Mouse (Mus musculus) lung, adult 2 months (tissue): ENCODE measurements around the gene Gm44790. TPM values are rescaled to one million over a fixed set of nuclear protein-coding genes. Genes with fewer than 3 reads are reported as not detected.

Experiments
- DNase-seq: peaks from one replicate; pipeline ENCODE4 v3.0.0; 2022
- H3K4me1 ChIP-seq: fragments of 200-500 bp; 2 replicates; pipeline ENCODE4 v1.6.1; 2011; ENCODE audit warnings: low read length; ENCODE audit not compliant: control insufficient read depth, insufficient read depth
- H3K4me3 ChIP-seq: fragments of 200-500 bp; replicated peaks from 2 replicates; pipeline ENCODE3; 2011; ENCODE audit warnings: low read depth, mild to moderate bottlenecking, control low read depth, low read length; ENCODE audit errors: extremely low read depth
- CTCF ChIP-seq: fragments of 200-500 bp; IDR thresholded peaks from 2 replicates; pipeline ENCODE4 v1.5.1; 2011; ENCODE audit warnings: mild to moderate bottlenecking, low read length, control low read depth; ENCODE audit not compliant: insufficient read depth
- POLR2A ChIP-seq: fragments of 200-500 bp; IDR thresholded peaks from 2 replicates; pipeline ENCODE4 v1.6.1; 2011; ENCODE audit warnings: low read depth, mild to moderate bottlenecking, control low read depth, low read length, borderline replicate concordance; ENCODE audit errors: extremely low read depth
- WGBS: fragments of 180-500 bp; shearing (Covaris S2); methylation state at CpG from one replicate; pipeline ENCODE4 v1.1.7; 2018; 5-methylcytosine and 5-hydroxymethylcytosine counted together
- polyA plus RNA-seq: library from polyadenylated mRNA; depleted of rRNA; stranded (reverse); fragments of >200 nt; gene quantifications from 2 replicates; pipeline ENCODE4 v1.2.3, GENCODE M21; 2012

Gene Gm44790
- polyA plus RNA-seq, 1 experiment = 6.9 TPM

DNA sequence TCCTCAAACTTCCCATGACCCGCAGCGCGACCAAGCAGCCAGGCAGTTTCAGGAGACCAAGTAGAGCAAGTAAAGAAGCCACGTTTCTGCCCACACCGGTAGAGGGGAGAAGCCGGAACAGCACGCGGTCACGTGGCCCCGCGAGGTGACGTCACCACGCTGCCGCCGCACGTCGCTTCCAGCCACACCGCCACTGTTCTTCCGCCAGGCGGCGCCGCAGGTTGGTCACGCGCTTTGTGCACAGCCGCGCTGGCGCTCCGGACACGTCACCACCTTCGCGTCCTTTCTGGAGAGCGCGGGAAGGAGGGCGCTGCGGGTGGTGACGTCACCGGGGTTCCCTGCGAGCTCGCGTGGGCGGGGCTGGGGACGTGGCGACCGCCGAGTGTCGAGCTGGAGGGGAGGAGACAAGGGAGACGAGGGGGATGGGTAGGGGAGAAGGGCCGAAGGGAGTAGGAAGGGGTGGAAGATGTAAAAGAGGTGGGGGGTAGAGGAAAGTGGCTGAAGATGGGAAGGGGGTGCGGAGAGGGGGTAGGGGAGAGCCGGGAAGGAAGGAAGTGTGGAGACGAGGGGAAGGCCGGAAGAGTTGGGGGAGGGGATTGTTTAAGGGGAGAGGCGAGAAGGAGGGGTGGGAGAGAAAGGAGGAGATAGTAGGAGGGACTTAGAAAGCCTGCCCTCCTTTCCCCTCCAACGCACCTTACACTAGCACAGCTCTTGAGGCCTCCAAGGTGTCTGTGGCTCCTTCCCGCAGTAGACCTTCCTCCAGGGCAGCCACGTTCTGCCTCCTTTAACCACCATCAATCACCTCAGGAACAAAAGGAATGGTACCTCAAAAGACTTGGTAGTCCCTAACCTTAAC, 45.9 kb downstream of the Gm44790 start:
- under 1% methylated on average over 56 of the region's 56 CpGs for WGBS
- peak; percentile 100 for DNase-seq
- Histone ChIP-seq H3K4me3 (peak overlapping the region; percentile 71), H3K4me1 (peaks cover 17% of the 10 kb centered on the region)
- TF ChIP-seq CTCF (peak; percentile 81), POLR2A (peak; percentile 94; the same call in 1 of the 2 replicates)

DNA sequence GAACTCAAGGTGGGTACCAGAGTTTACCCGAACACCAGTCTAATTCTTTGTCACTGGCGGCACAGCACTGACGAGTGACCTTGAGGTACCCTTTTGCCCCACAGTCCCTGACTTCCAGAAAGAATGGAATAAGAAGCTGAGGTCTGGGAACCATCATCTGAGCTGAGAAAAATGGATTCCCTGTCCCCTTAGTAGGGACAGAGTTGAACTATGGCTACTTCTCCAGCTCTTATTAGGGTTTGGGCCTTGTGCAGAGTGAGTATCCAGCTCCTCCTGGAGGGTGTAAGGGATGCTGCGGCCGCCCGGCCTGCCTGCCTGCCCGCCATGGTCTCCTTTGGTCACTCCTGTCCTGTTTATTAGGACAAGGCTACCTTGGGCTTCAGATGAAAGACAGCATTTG, 46.6 kb downstream of the Gm44790 start:
- Histone ChIP-seq H3K4me3 (peak overlapping the region; percentile 71), H3K4me1 (peaks cover 22% of the 10 kb centered on the region)
- TF ChIP-seq POLR2A (no peak), CTCF (no peak)
- no peak for DNase-seq
- 60% methylated on average over 7 of the region's 7 CpGs for WGBS

DNA sequence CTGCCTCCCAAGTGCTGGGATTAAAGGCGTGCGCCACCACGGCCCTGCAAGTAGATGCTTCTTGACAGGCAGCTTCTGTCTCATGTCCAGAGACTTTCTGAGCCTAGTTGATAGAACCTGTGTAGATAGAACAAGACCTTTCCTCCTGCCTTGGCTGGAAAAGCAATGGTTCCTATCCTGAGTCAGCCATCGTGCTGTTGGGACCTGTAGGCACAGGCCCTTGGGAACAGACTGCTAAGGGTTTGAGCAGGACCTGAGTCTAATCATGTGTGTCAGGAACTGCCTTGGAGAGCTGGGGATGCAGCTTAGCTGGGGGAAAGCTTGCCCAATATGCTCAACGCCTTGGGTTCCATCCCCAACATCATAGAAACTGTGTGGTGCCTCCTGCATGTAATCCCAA, 47.6 kb downstream of the Gm44790 start:
- peaks cover 32% of the 10 kb centered on the region for H3K4me1 ChIP-seq
- WGBS = 93% methylated on average over 5 of the region's 5 CpGs
- no peak for DNase-seq
- no peak for TF ChIP-seq POLR2A
- TF ChIP-seq CTCF = no peak
- no peak overlapping the region for H3K4me3 ChIP-seq

DNA sequence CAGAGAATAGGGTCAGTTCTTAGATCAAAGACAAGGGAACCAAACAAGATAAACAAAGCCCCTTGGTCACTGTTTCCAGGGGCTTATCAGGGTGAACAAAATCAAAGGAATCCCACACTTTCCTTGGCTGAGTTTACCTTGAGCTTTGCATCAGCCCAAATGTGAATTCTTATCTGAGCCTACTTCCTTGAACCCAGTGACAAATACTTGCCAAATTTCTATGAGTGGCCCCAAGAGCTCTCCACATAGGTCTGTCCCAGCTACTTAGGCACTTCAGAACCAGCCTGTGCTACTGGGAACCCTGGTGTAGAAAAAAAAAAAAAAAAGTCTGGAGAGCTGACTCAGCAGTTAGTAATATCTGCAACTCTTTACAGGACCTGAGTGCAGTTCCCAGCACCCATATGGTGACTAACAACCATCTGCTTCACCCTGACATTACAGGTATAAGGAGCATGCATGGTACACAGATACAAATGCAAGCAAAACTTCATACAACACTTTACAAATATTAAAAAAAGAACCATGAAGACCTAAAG, 48.3 kb downstream of the Gm44790 start:
- DNase-seq = no peak
- TF ChIP-seq CTCF = no peak
- no peak for TF ChIP-seq POLR2A
- no peak overlapping the region for H3K4me3 ChIP-seq
- peaks cover 33% of the 10 kb centered on the region for H3K4me1 ChIP-seq

DNA sequence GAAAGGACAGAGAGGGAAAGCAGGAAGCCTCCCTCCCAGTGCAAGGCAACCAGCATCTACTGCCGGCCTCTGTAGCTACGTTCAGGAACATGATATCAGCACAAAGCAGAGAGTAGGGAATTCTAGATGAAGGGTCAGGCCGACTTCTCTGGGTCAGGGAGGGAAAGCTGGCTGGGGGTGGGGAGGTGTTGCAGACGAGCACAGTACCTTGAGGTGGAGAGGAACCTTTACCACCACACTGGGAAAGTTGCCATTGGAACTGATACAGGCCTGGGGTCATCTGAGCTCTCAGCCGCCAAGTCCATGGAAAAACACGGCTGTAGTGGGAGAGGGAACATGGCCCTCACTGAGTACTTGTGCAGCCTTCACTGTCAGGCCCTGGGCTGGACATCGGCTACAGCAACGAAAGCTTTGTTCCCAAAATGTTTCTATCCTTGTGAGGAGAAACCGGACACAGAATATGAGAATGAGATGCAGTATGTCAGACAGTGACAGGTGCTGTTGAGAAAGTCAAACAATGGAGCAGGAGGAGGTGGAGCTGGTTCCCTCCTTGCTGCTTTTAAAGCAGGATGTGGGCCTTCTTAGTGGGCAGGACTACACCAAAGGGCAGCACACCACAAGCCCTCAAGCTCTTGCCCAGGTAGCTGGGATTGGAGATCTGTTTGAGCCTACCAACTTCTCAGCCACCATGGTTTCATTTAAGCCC, 49.2 kb downstream of the Gm44790 start:
- H3K4me1 ChIP-seq = peaks cover 36% of the 10 kb centered on the region
- WGBS = 47% methylated on average over 9 of the region's 9 CpGs
- DNase-seq = no peak
- H3K4me3 ChIP-seq = no peak overlapping the region
- TF ChIP-seq POLR2A = no peak
- TF ChIP-seq CTCF = no peak

DNA sequence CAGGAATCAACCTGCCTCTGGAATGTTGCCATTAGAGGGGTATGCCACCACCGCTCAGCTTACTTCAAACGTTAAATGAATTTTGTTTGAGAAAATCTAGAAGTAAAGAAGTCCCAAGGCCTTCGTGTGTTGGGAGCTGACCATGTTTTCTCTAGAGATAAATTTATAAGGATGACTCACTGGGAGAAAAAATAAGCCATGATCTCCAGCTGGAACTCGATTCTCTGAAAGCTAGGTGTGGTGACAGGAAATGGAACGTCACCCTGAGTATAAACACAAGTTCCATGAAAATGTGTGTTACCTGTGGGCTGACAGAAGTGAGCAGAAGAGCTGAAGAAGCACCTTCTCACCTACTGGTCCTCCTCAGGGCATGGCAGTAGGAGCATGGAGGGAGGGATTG, 50.5 kb downstream of the Gm44790 start:
- no peak for DNase-seq

GRCm38 (mm10) chr6:86479311-86479710, 52.9 kb downstream of the Gm44790 start:
- Histone ChIP-seq H3K4me3 (no peak overlapping the region), H3K4me1 (peaks cover 30% of the 10 kb centered on the region)
- DNase-seq = no peak
- TF ChIP-seq POLR2A (no peak), CTCF (no peak)
- 61% methylated on average over 3 of the region's 3 CpGs for WGBS

More for the DNA sequence above, 50.5 kb downstream of the Gm44790 start:
- peaks cover 39% of the 10 kb centered on the region for H3K4me1 ChIP-seq
- H3K4me3 ChIP-seq = no peak overlapping the region
- 46% methylated on average over 5 of the region's 5 CpGs for WGBS
- no peak for TF ChIP-seq CTCF
- TF ChIP-seq POLR2A = no peak

DNA sequence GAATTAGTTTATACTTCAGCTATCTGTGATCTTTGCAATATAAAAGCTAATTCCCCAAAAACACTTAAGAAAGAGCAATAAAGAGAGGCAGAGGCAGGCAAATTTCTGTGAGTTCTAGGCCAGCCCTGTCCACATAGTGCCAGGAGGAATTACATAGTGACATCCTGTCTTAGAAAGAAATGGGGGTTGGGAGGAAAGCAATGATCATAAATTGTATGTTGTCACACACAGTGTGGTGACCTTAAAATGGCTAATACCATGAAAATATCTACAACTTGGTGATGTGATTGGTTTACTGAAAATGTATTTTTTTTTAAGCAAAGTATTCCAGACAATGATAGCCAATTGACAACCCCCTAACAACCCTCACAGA, 53.3 kb downstream of the Gm44790 start:
- peaks cover 30% of the 10 kb centered on the region for H3K4me1 ChIP-seq
- no peak overlapping the region for H3K4me3 ChIP-seq
- no peak for TF ChIP-seq CTCF
- DNase-seq = no peak

- TF ChIP-seq POLR2A (peak; percentile 38; the same call in 1 of the 2 replicates), CTCF (no peak)
- peak; percentile 62 for DNase-seq
- peak overlapping the region; percentile 39 for H3K4me3 ChIP-seq
- H3K4me1 ChIP-seq = peaks cover 30% of the 10 kb centered on the region
- 10% methylated on average over 9 of the region's 9 CpGs for WGBS
Observed at GRCm38 (mm10) chr6:86480189-86480831, 53.9 kb downstream of the Gm44790 start.
